Mouse (Mus musculus): ENCODE data around the gene Plekhg2. TPM values are rescaled to one million over a fixed set of nuclear protein-coding genes. Genes with fewer than 3 reads are reported as not detected.

Gene Plekhg2
- polyA plus RNA-seq (2016; fragmentation: Nextera tagmentation; extraction: Ambion mirVana) = 90.5 and 118 TPM in 2 replicates

DNA sequence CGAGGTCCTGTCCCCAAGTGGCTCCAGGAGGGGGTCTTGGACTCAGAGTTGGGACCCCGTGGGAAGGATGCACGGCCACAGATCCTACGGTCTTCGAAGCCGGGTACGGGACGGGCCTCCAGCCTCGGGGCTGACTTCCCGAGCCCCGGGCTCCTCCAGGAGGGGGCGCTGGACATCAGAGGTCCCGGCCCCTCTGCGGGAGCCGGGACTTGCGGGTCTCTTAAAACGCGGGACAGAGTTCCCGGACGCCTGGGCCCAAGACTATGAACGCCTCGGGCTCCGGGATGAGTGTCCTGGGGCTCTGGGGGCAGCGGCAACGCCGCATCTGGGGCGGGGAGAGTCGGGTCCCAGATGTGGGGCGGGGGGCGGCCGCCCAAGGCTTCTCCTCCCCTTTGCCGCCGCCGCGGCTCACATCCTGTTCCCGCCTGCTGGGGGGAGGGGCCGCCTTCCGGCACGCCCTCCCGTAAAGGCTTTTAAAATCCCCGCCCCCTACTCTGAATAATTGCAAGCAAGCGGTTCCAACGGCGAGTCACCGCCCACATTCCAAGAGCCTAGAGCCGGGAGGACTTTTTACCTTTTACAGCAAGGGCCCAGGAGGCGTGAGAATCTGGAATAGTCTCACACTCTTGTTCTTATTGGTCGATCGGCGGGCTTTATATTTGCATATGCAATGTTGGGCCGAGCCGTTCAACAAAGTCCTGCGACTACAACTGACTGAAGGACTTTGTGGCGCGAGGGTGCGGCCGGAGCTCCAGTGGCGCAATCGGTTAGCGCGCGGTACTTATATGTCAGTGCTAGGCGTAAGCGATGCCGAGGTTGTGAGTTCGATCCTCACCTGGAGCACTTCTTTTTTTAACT lies at the start of gene Plekhg2:
Gene Plekhg2, minus strand, starts transcription at position 349 of the 858 bp plus-strand sequence.
- Histone ChIP-seq H3K4me1 (peaks cover 58% of the 10 kb centered on the region), H3K9me3 (replicated peaks) (no peaks in the 10 kb centered on the region), H3K27me3 (ENCODE audit: low read depth, poor library complexity, severe bottlenecking) (no peaks in the 10 kb centered on the region), H3K36me3 (peaks cover 36% of the 10 kb centered on the region), H3K27ac (peak within 1 kb of the TSS; percentile 98), H3K4me3 (peak within 1 kb of the TSS; percentile 82)
- DNase-seq (ENCODE audit: low spot score) = peak; percentile 99
- WGBS = under 1% methylated on average over 66 of the region's 66 CpGs

DNA sequence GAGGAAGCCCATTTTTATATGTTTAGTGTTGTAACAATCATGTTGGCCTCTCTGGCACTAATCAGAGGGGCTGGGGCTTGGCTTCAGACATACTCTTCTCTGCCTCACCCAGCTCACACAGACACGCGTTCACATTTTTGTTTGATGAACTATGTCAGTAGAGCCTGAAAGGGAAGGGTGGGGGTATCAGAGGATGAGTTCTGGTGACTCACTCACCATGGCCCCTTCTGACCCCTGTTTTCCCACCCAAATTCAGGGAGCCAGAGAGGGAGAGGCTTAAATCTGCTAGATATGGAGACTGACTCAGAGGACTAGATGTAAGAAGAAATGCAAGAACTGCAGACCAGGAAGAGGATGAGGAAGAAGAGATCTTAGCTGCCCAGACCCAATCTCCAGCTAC lies 47.0 kb upstream of the Plekhg2 start:
- 100% methylated on average over 2 of the region's 2 CpGs for WGBS
- peaks cover 99% of the 10 kb centered on the region for H3K36me3 ChIP-seq
- H3K9me3 ChIP-seq (replicated peaks) = no peaks in the 10 kb centered on the region
- no peak overlapping the region for H3K4me3 ChIP-seq
- H3K27me3 ChIP-seq (ENCODE audit: low read depth, poor library complexity, severe bottlenecking) = no peaks in the 10 kb centered on the region
- no peaks in the 10 kb centered on the region for H3K4me1 ChIP-seq
- no peak overlapping the region for H3K27ac ChIP-seq
- no peak for DNase-seq (ENCODE audit: low spot score)

DNA sequence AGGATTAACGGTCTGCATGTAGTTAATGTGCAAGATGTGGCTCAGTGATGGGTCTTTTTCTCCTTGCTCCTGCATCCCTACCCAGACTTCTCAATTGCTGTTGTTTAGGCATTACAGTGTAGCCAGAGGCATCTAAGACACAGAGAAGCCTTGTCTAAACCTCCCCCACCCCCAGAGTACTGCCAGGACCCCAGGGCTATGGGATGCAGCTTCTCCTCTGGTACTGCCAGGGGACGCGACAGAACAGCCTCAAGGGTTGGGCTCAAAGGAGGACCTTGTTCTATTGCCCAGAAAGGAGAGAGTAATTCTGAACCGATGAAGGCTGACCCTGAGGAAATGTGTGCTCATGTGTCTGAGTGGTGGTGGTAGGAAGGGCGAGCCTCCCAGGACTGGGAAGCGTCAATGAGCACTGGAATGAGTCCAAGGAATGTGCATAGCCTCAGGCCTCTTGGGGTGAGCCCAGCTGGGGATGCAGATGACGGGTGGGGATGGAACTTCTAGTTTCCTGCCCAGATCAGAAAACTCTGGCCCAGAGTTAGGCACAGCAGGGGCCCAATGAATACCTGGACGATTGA lies 45.8 kb upstream of the Plekhg2 start:
- Histone ChIP-seq H3K4me3 (no peak overlapping the region), H3K36me3 (peaks cover 99% of the 10 kb centered on the region), H3K27me3 (ENCODE audit: low read depth, poor library complexity, severe bottlenecking) (no peaks in the 10 kb centered on the region), H3K4me1 (no peaks in the 10 kb centered on the region), H3K27ac (no peak overlapping the region), H3K9me3 (replicated peaks) (no peaks in the 10 kb centered on the region)
- WGBS = 90% methylated on average over 8 of the region's 8 CpGs
- DNase-seq (ENCODE audit: low spot score) = no peak

DNA sequence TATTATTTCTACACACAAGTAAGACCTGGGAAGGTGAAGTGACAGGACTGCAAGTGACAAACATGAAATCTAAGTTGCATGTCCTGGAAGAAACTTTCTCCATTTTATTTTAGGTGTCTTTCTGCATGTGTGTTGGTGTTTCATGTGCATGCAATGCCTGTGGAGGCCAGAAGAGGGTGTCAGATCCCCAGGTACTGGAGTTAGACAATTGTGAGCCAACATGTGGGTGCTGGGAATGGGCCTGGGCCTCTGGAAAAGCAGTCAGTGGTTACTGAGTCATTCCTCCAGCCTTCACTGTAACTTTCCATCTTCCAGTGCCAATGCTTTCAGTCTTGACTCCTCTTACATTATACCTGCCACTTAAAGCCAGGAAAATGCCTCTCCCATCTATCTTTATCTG lies 45.0 kb upstream of the Plekhg2 start:
- Histone ChIP-seq H3K27me3 (ENCODE audit: low read depth, poor library complexity, severe bottlenecking) (no peaks in the 10 kb centered on the region), H3K27ac (no peak overlapping the region), H3K9me3 (replicated peaks) (no peaks in the 10 kb centered on the region), H3K4me1 (no peaks in the 10 kb centered on the region), H3K4me3 (no peak overlapping the region), H3K36me3 (peaks cover 99% of the 10 kb centered on the region)
- DNase-seq (ENCODE audit: low spot score) = no peak

DNA sequence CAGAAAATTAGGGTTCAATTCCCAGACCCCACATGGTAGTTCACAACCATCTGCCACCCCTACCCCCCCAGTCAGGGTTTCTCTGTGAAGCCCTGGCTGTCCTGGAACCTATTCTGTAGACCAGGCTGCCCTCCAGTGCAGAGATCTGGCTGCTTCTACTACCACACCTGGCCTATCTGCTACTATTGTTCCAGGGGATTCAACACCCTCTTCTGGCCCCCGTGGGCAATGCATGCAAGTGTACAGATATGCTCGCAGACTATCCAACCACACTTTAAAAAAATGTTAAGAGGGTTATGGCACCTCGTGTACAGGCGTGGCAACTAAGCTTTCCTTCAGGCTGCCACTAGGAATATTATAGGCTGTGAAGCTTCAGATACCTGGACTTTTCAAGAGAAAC lies 40.4 kb upstream of the Plekhg2 start:
- H3K9me3 ChIP-seq (replicated peaks) = no peaks in the 10 kb centered on the region
- no peak overlapping the region for H3K4me3 ChIP-seq
- 92% methylated on average over 4 of the region's 4 CpGs for WGBS
- H3K36me3 ChIP-seq = peaks cover 97% of the 10 kb centered on the region
- H3K27me3 ChIP-seq (ENCODE audit: low read depth, poor library complexity, severe bottlenecking) = no peaks in the 10 kb centered on the region
- no peak for DNase-seq (ENCODE audit: low spot score)
- no peaks in the 10 kb centered on the region for H3K4me1 ChIP-seq
- H3K27ac ChIP-seq = no peak overlapping the region

DNA sequence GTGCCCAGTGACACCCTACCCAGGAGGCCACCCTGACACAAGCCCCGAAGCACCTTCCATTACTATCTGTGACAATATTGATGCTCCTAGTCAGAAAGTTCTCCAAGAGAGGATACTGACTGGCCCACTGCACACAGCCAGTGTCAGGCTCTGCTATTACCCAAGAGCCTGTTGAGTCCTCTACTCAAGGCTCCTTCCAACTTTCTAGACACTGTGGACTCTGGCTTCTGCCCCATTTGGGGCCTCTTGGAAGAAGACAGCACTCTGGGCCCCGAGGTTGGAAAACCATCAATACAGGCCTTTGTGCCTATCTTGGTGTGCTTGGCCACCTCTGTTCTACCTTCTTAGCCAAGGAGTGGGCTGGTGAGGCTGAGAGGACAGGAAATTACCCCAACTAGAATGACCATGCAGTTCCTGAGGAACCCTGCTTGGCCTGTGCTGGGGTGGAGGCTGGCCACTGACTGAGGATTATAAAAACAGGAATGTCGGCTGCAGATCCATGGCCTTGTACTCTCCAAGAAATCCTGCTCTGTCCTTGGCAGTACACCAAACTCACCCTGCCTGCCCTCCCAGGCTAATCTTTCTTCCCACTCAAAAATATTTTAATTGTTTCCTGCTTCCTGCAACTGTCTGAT lies 38.6 kb upstream of the Plekhg2 start:
- Histone ChIP-seq H3K27ac (no peak overlapping the region), H3K4me3 (no peak overlapping the region), H3K27me3 (ENCODE audit: low read depth, poor library complexity, severe bottlenecking) (no peaks in the 10 kb centered on the region), H3K4me1 (no peaks in the 10 kb centered on the region), H3K9me3 (replicated peaks) (no peaks in the 10 kb centered on the region), H3K36me3 (peaks cover 97% of the 10 kb centered on the region)
- no peak for DNase-seq (ENCODE audit: low spot score)
- WGBS = 92% methylated on average over 3 of the region's 3 CpGs

DNA sequence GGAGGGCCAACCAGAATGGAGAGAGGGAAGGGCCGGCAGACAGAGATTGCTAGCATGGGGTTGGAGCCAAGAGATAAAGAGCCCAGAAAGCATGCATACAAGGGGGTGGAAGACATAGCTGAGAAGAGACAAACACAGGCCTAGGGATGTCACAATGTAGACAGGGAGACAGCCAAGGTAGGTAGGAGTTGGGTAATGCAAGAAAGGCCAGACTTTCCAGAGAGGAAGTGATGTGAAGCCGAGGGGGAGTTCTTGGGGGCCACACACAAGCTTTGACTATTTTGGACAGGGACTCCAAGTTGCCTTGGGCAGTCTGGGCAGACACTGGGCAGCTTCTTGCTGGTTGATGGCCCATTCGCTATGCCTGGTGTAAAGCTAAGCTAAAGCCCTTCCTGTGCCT lies 29.5 kb upstream of the Plekhg2 start:
- 81% methylated on average over 3 of the region's 3 CpGs for whole genome bisulfite sequencing
- H3K4me3 ChIP-seq = no peak overlapping the region
- H3K36me3 ChIP-seq = peaks cover 98% of the 10 kb centered on the region
- no peak overlapping the region for H3K27ac ChIP-seq
- no peak for DNase-seq (ENCODE audit: low spot score)
- no peaks in the 10 kb centered on the region for H3K27me3 ChIP-seq (ENCODE audit: low read depth, poor library complexity, severe bottlenecking)
- H3K9me3 ChIP-seq (replicated peaks) = no peaks in the 10 kb centered on the region
- H3K4me1 ChIP-seq = no peaks in the 10 kb centered on the region

DNA sequence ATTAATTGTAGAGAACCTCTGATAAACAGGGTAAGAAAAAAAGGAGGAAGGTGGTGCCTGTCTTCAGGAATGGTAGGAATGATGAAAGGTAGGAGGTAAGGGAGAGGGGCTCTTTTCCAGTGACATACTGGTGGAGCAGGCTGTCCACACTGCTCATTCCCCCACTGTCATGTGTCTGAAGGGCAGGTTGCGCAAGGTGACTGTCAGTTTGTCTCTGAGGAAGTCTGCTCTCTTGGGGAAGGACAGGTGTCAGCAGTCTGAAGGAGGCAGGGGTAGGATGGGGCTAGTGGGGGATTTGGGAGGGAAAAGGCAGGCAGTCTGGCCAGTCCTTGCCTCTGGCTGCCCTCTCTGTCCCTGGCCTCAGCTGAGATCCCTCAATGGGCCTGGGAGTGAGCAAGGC lies 28.6 kb upstream of the Plekhg2 start:
- H3K4me3 ChIP-seq = no peak overlapping the region
- DNase-seq (ENCODE audit: low spot score) = no peak
- H3K27ac ChIP-seq = no peak overlapping the region
- peaks cover 98% of the 10 kb centered on the region for H3K36me3 ChIP-seq
- WGBS = 87% methylated on average over 1 of the region's 1 CpGs
- H3K9me3 ChIP-seq (replicated peaks) = no peaks in the 10 kb centered on the region
- no peaks in the 10 kb centered on the region for H3K4me1 ChIP-seq
- no peaks in the 10 kb centered on the region for H3K27me3 ChIP-seq (ENCODE audit: low read depth, poor library complexity, severe bottlenecking)

DNA sequence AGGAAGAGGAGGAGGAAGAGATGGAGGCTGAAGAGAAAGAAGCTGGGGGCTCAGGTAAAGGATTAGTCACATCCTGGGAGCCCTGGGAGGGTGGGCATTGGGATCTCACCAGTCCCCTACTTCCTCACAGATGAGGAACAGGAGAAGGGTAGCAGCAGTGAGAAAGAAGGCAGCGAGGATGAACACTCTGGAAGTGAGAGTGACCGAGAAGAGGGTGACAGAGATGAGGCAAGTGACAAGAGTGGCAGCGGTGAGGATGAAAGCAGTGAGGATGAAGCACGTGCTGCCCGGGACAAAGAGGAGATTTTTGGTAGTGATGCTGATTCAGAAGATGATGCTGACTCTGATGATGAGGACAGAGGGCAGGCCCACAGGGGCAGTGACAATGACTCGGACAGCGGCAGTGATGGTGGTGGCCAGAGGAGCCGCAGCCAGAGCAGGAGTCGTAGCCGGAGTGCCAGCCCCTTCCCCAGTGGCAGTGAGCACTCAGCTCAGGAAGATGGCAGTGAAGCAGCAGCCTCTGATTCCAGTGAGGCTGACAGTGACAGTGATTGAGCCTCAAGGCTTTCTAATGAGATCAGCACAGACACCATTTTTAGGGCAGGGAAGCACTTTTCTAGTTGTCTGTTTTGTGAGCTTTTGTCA lies 26.4 kb upstream of the Plekhg2 start:
- H3K4me3 ChIP-seq = no peak overlapping the region
- H3K27me3 ChIP-seq (ENCODE audit: low read depth, poor library complexity, severe bottlenecking) = no peaks in the 10 kb centered on the region
- H3K27ac ChIP-seq = no peak overlapping the region
- no peaks in the 10 kb centered on the region for H3K9me3 ChIP-seq (replicated peaks)
- H3K4me1 ChIP-seq = peaks cover 2% of the 10 kb centered on the region
- DNase-seq (ENCODE audit: low spot score) = no peak
- WGBS = 90% methylated on average over 10 of the region's 10 CpGs
- H3K36me3 ChIP-seq = peaks cover 94% of the 10 kb centered on the region

DNA sequence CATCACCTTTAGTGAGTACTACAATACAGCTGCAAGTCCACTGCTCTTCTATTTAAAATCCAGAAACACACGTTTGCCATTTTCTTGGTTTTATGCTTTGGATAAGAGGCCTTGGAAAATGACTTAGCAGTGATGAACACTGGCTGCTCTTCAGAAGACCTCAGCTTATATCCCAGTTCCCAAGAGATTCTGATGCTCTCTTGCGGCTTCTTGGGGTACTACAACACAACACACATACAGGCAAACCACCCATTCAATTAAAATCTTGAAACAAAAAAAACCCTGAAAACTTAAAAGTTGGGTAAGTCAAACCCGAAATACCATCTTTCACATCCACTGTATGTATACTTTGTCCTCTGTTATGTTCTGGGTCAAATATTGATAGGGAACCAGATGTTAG lies 25.6 kb upstream of the Plekhg2 start:
- 72% methylated on average over 3 of the region's 3 CpGs for WGBS
- H3K4me3 ChIP-seq = no peak overlapping the region
- H3K27ac ChIP-seq = no peak overlapping the region
- H3K4me1 ChIP-seq = peaks cover 10% of the 10 kb centered on the region
- H3K36me3 ChIP-seq = peaks cover 86% of the 10 kb centered on the region
- H3K27me3 ChIP-seq (ENCODE audit: low read depth, poor library complexity, severe bottlenecking) = no peaks in the 10 kb centered on the region
- no peaks in the 10 kb centered on the region for H3K9me3 ChIP-seq (replicated peaks)
- no peak for DNase-seq (ENCODE audit: low spot score)

DNA sequence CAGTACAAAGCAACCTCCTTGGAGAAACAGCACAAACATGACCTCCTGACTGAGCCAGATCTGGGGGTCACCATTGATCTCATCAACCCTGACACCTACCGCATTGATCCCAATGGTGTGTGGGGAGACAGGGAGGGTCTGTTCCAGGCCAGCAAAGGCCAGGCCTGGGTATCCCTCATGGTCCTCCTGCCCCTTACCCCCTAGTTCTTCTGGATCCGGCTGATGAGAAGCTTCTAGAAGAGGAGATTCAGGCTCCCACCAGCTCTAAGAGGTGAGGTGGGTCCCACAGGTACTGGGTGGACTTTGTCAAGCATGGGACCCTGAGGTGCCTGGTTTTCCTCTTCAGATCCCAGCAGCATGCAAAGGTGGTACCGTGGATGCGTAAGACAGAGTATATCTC lies 23.0 kb upstream of the Plekhg2 start:
- WGBS = 94% methylated on average over 4 of the region's 4 CpGs
- Histone ChIP-seq H3K9me3 (replicated peaks) (no peaks in the 10 kb centered on the region), H3K27ac (no peak overlapping the region), H3K36me3 (peaks cover 65% of the 10 kb centered on the region), H3K4me1 (peaks cover 17% of the 10 kb centered on the region), H3K27me3 (ENCODE audit: low read depth, poor library complexity, severe bottlenecking) (no peaks in the 10 kb centered on the region), H3K4me3 (no peak overlapping the region)
- no peak for DNase-seq (ENCODE audit: low spot score)

DNA sequence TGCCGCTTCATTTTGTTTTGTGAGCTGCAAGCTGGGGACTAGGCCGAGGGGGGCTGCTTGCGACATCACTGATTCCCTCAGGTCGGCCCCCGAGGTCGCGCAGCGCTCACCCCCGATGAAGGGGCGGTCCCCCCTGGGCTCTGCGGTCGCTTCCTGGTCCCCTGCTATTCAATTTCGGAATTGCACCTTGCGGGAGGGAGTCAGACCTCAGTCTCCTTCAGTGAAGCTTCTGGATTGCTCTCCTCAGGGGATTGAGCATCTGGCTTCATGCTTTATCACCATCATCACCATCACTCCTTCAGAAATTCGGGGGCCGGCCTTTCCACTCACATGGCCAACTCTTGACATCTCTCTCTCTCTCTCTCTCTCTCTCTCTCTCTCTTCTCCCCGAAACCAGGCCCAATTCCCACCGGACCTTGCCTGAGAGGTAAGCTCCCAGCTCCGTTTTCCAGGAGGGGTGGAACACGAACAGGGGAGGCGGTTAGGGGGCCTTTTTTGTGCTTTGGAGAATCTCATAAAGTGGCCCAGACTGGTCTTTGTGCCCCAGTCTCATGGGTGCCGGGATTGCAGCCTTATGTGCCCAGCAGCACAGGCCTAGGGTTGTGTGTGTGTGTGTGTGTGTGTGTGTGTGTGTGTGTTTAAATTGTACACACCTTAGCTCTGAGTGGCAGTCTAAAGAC lies 21.0 kb upstream of the Plekhg2 start:
- Histone ChIP-seq H3K4me1 (peaks cover 17% of the 10 kb centered on the region), H3K27me3 (ENCODE audit: low read depth, poor library complexity, severe bottlenecking) (no peaks in the 10 kb centered on the region), H3K4me3 (peak overlapping the region; percentile 97), H3K36me3 (peaks cover 65% of the 10 kb centered on the region), H3K9me3 (replicated peaks) (no peaks in the 10 kb centered on the region), H3K27ac (peak overlapping the region; percentile 86)
- no peak for DNase-seq (ENCODE audit: low spot score)
- WGBS = 5% methylated on average over 22 of the region's 22 CpGs

All from limb, embryonic 10.5 days (tissue).